ENCODE assay signal across 28 mouse cellular contexts in genomic region chr4:154601006-154601405, GRCm38 (mm10). TPM values are rescaled to one million over a fixed set of nuclear protein-coding genes. Genes with fewer than 3 reads are reported as not detected.
DNase-seq lines count a peak whose midpoint lies in the region; ATAC-seq and TF ChIP-seq lines count a peak whose summit lies in the region.
"Had no signal": no experiment of that assay in that cellular context is flagged by ENCODE, and none has a peak within 500 bp of the region (broad histone marks: within the 10 kb centered on the region; RNA-seq: fewer than 3 reads in every experiment).

No protein-coding gene starts in this region.

- H3K4me3 ChIP-seq in hindbrain, embryonic 13.5 days: no peak overlapping the region
- no peak overlapping the region for H3K4me3 ChIP-seq in hindbrain, embryonic 12.5 days
- no peak overlapping the region for H3K4me3 ChIP-seq in forebrain, embryonic 12.5 days (replicated peaks)
- H3K4me3 ChIP-seq in forebrain, postnatal 0 days (ENCODE audit: low read depth, low read length): no peak overlapping the region
- H3K4me3 ChIP-seq: gastrocnemius, adult 2 months; heart, adult 2 months; heart, embryonic 13.5 days; left cerebral cortex, adult 2 months; liver, embryonic 12.5 days; megakaryocyte, embryonic 14.5 days; midbrain, embryonic 13.5 days had no signal

- no peak overlapping the region for H3K4me2 ChIP-seq in hindbrain, embryonic 13.5 days
- H3K4me2 ChIP-seq in hindbrain, embryonic 12.5 days (replicated peaks): no peak overlapping the region
- no peak overlapping the region for H3K4me2 ChIP-seq in forebrain, embryonic 12.5 days
- no peak overlapping the region for H3K4me2 ChIP-seq in forebrain, postnatal 0 days (ENCODE audit: low read depth)
- H3K4me2 ChIP-seq: heart, embryonic 13.5 days; liver, embryonic 12.5 days; midbrain, embryonic 13.5 days had no signal

- peaks cover 71% of the 10 kb centered on the region for H3K27me3 ChIP-seq in hindbrain, embryonic 13.5 days
- peaks cover 32% of the 10 kb centered on the region for H3K27me3 ChIP-seq in hindbrain, embryonic 12.5 days
- H3K27me3 ChIP-seq in forebrain, embryonic 12.5 days: peaks cover 27% of the 10 kb centered on the region; the same call in 1 of the 2 replicates
- H3K27me3 ChIP-seq in forebrain, postnatal 0 days (ENCODE audit: insufficient read depth, low read length): no peaks in the 10 kb centered on the region

- H3K9me3 ChIP-seq in hindbrain, embryonic 13.5 days: no peaks in the 10 kb centered on the region
- no peaks in the 10 kb centered on the region for H3K9me3 ChIP-seq in hindbrain, embryonic 12.5 days (replicated peaks)
- H3K9me3 ChIP-seq in forebrain, embryonic 12.5 days: no peaks in the 10 kb centered on the region
- H3K9me3 ChIP-seq in forebrain, postnatal 0 days (ENCODE audit: low read length): no peaks in the 10 kb centered on the region
- H3K9me3 ChIP-seq: heart, embryonic 13.5 days; liver, embryonic 12.5 days; megakaryocyte, embryonic 14.5 days; midbrain, embryonic 13.5 days had no signal

- no peak overlapping the region for H3K9ac ChIP-seq in hindbrain, embryonic 13.5 days
- H3K9ac ChIP-seq in hindbrain, embryonic 12.5 days: no peak overlapping the region
- H3K9ac ChIP-seq in forebrain, embryonic 12.5 days: no peak overlapping the region
- H3K9ac ChIP-seq in forebrain, postnatal 0 days: no peak overlapping the region
- H3K9ac ChIP-seq: heart, embryonic 13.5 days; liver, embryonic 12.5 days; liver, postnatal 0 days; midbrain, embryonic 13.5 days had no signal

- H3K4me1 ChIP-seq in hindbrain, embryonic 13.5 days (replicated peaks): peaks cover 78% of the 10 kb centered on the region
- H3K4me1 ChIP-seq in hindbrain, embryonic 12.5 days: peaks cover 63% of the 10 kb centered on the region
- H3K4me1 ChIP-seq in forebrain, embryonic 12.5 days: peaks cover 92% of the 10 kb centered on the region
- H3K4me1 ChIP-seq in forebrain, postnatal 0 days (ENCODE audit: insufficient read depth): peaks cover 10% of the 10 kb centered on the region
- H3K4me1 ChIP-seq: megakaryocyte, embryonic 14.5 days had no signal

- peak; percentile 55 for DNase-seq in R1 (ENCODE audit: low read depth, low spot score)
- no peak for DNase-seq in forebrain, postnatal 0 days
- no peak for DNase-seq in cerebellum, adult 9-10 months
- DNase-seq in gastrocnemius, postnatal 36 days: no peak
- DNase-seq: adrenal gland, adult 8-10 months; cerebellum, adult 2 months; cerebellum, postnatal 25 days; gastrocnemius, adult 2 months; heart, adult 2 months; heart, postnatal 10 days; kidney, adult 9 months; kidney, postnatal 14 days; liver, postnatal 0 days; lung, postnatal 36 days; retina, postnatal 1 day; right cerebral cortex, postnatal 14 days; thymus, adult 2 months; thymus, postnatal 36 days had no signal

- no peaks in the 10 kb centered on the region for H3K36me3 ChIP-seq in hindbrain, embryonic 13.5 days
- no peaks in the 10 kb centered on the region for H3K36me3 ChIP-seq in hindbrain, embryonic 12.5 days
- no peaks in the 10 kb centered on the region for H3K36me3 ChIP-seq in forebrain, embryonic 12.5 days (replicated peaks)
- H3K36me3 ChIP-seq in forebrain, postnatal 0 days (ENCODE audit: insufficient read depth): no peaks in the 10 kb centered on the region
- H3K36me3 ChIP-seq: heart, embryonic 13.5 days; liver, embryonic 12.5 days; midbrain, embryonic 13.5 days had no signal

- ATAC-seq in hindbrain, embryonic 13.5 days (ENCODE audit: low FRiP score): no peak
- no peak for ATAC-seq in hindbrain, embryonic 12.5 days (ENCODE audit: low FRiP score)
- ATAC-seq in forebrain, embryonic 12.5 days (ENCODE audit: low FRiP score): no peak
- no peak for ATAC-seq in forebrain, postnatal 0 days
- ATAC-seq: intestine, postnatal 0 days; liver, embryonic 12.5 days; liver, postnatal 0 days; midbrain, embryonic 13.5 days had no signal

- no peak for TF ChIP-seq CTCF in forebrain, postnatal 0 days (IDR thresholded peaks at IDR 0.05; ENCODE audit: low read depth)

- intact Hi-C loops in gastrocnemius, postnatal 36 days (cut with DNase I): no loop called here

- peak overlapping the region; percentile 31; the same call in 1 of the 2 replicates for H3K27ac ChIP-seq in hindbrain, embryonic 13.5 days
- no peak overlapping the region for H3K27ac ChIP-seq in hindbrain, embryonic 12.5 days
- H3K27ac ChIP-seq in forebrain, embryonic 12.5 days: peak overlapping the region; percentile 78
- H3K27ac ChIP-seq in forebrain, postnatal 0 days (ENCODE audit: low read depth, low read length): 0 out of 2 replicates have a peak overlapping the region, but pooled peaks have one; percentile 23
- H3K27ac ChIP-seq: heart, adult 2 months; heart, embryonic 13.5 days; left cerebral cortex, adult 2 months; liver, embryonic 12.5 days; stomach, postnatal 0 days had no signal

- 43% methylated on average over 3 of the region's 3 CpGs for WGBS in hindbrain, embryonic 13.5 days
- WGBS in hindbrain, embryonic 12.5 days: 41% methylated on average over 3 of the region's 3 CpGs
- WGBS in forebrain, embryonic 12.5 days: 19% methylated on average over 3 of the region's 3 CpGs
- 30% methylated on average over 3 of the region's 3 CpGs for WGBS in forebrain, postnatal 0 days

RNA-seq across cellular contexts. Expression of gene Prdm16, which starts 35.7 kb away (rescaled TPM):
- 16.1 and 17.2 TPM in 2 replicates for polyA plus RNA-seq in hindbrain, embryonic 13.5 days (2015; fragmentation: Nextera tagmentation; extraction: Ambion mirVana)
- polyA plus RNA-seq in hindbrain, embryonic 12.5 days (2016; fragmentation: Nextera tagmentation; extraction: Ambion mirVana): 26.4 and 32.3 TPM in 2 replicates
- 40.5 and 49.4 TPM in 2 replicates for polyA plus RNA-seq in forebrain, embryonic 12.5 days (2016; fragmentation: Nextera tagmentation; extraction: Ambion mirVana)
- total RNA-seq in forebrain, postnatal 0 days (2014; rRNA removed): 9.8 and 10.7 TPM in 2 replicates
- 7.8 and 16.3 TPM in 2 replicates for polyA plus RNA-seq in forebrain, postnatal 0 days (2015; fragmentation: Nextera tagmentation; extraction: Ambion mirVana)
- total RNA-seq in gastrocnemius, postnatal 36 days (2021): 1 to 10 TPM; 1.3 to 2.4 TPM
